Mouse (Mus musculus) B cell, adult (primary cell): ENCODE results near the gene Gm2974. TPM values are rescaled to one million over a fixed set of nuclear protein-coding genes. Genes with fewer than 3 reads are reported as not detected.

Experiments used
- total RNA-seq: library from RNA; stranded (reverse); gene quantifications from 4 replicates; pipeline ENCODE4 v1.2.4, GENCODE M21; 2023; ENCODE audit not compliant: inconsistent age

Gene Gm2974
- not detected in 4 replicates for total RNA-seq

GRCm38 (mm10) chr14:4182491-4183210 is at the start of gene Gm2974:
TSS of gene Gm2974 (plus strand) at chr14:4182576.

GRCm38 (mm10) chr14:4164730-4165129 is 17.6 kb upstream of the Gm2974 start, which contains the start of gene Gm3127:
TSS of gene Gm3127 (plus strand) at chr14:4165030.

GRCm38 (mm10) chr14:4249331-4249730 is 67.0 kb downstream of the Gm2974 start, which contains the start of gene Gm3138:
TSS of gene Gm3138 (plus strand) at chr14:4249631.

Other genes with a start within 250 kb of the Gm2974 start
- gene Gm3095, start 219.0 kb upstream of the Gm2974 start, total RNA-seq = not detected in 4 replicates
- gene Gm3099, start 184.2 kb upstream of the Gm2974 start, total RNA-seq = not detected in 4 replicates
- gene Gm5796, start 158.6 kb upstream of the Gm2974 start, total RNA-seq = not detected in 4 replicates
- gene Gm3115, start 98.5 kb upstream of the Gm2974 start, total RNA-seq = not detected in 4 replicates
- gene Gm8108, start 72.0 kb upstream of the Gm2974 start, total RNA-seq = not detected in 4 replicates
- not detected in 4 replicates for gene Gm3127, start 17.5 kb upstream of the Gm2974 start, total RNA-seq
- gene Gm3138, start 67.1 kb downstream of the Gm2974 start, total RNA-seq = not detected in 4 replicates
- gene Gm3149, start 134.7 kb downstream of the Gm2974 start, total RNA-seq = not detected in 4 replicates
- not detected in 4 replicates for gene 2610042L04Rik, start 152.2 kb downstream of the Gm2974 start, total RNA-seq
- not detected in 4 replicates for gene Gm3159, start 214.9 kb downstream of the Gm2974 start, total RNA-seq
- gene Gm3164, start 232.9 kb downstream of the Gm2974 start, total RNA-seq = not detected in 4 replicates
- gene Gm3173, start 248.4 kb downstream of the Gm2974 start, total RNA-seq = not detected in 4 replicates